Mouse (Mus musculus) heart, embryonic 16.5 days (tissue): ENCODE measurements around the gene Ift20. TPM values are rescaled to one million over a fixed set of nuclear protein-coding genes. Genes with fewer than 3 reads are reported as not detected.

Source experiments
- ATAC-seq: fragments of 200-750 bp; cut with Nextera tagmentation; replicated peaks from 2 replicates; pipeline ENCODE4 v1.8.0; 2017; ENCODE audit warnings: moderate number of reproducible peaks; ENCODE audit not compliant: insufficient read depth, low FRiP score; ENCODE audit errors: extremely low read depth
- H3K27ac ChIP-seq: fragments of 300-500 bp; sonication (generic); 2 replicates; pipeline ENCODE4 v1.5.1; 2014; ENCODE audit warnings: mild to moderate bottlenecking, low read length, control low read depth, moderate library complexity
- H3K27me3 ChIP-seq: fragments of 300-500 bp; sonication (generic); 2 replicates; pipeline ENCODE4 v1.6.1; 2014; ENCODE audit warnings: low read length, mixed read lengths; ENCODE audit not compliant: control insufficient read depth, insufficient read depth
- H3K36me3 ChIP-seq: fragments of 300-500 bp; sonication (generic); 2 replicates; pipeline ENCODE4 v1.6.1; 2014; ENCODE audit not compliant: control insufficient read depth, insufficient read depth
- H3K4me1 ChIP-seq: fragments of 300-500 bp; sonication (generic); 2 replicates; pipeline ENCODE4 v1.6.1; 2014; ENCODE audit warnings: low read length, mixed read lengths; ENCODE audit not compliant: control insufficient read depth, insufficient read depth
- H3K4me2 ChIP-seq: fragments of 300-500 bp; sonication (generic); 2 replicates; pipeline ENCODE4 v1.6.1; 2014; ENCODE audit warnings: low read depth, mild to moderate bottlenecking, control low read depth, low read length
- H3K4me3 ChIP-seq: fragments of 300-500 bp; sonication (generic); 2 replicates; pipeline ENCODE4 v1.5.1; 2014; ENCODE audit warnings: mild to moderate bottlenecking, control low read depth, low read length
- H3K9ac ChIP-seq: fragments of 300-500 bp; sonication (generic); 2 replicates; pipeline ENCODE4 v1.6.1; 2014; ENCODE audit warnings: low read length, control low read depth
- H3K9me3 ChIP-seq: fragments of 300-500 bp; sonication (generic); replicated peaks from 2 replicates; pipeline ENCODE4 v1.6.1; 2016; ENCODE audit warnings: low read length; ENCODE audit not compliant: control insufficient read depth
- WGBS: fragments of 180-500 bp; shearing (Covaris S2); extraction: QIAGEN DNeasy Blood & Tissue Kit; methylation state at CpG from one replicate; pipeline ENCODE4 v1.1.7; 2014; 5-methylcytosine and 5-hydroxymethylcytosine counted together
- polyA plus RNA-seq: library from polyadenylated mRNA; unstranded; fragments of >200 nt; fragmentation: Nextera tagmentation; extraction: Ambion mirVana; gene quantifications from 2 replicates; pipeline ENCODE4 v1.2.1, GENCODE M21; 2015

Gene Ift20
- polyA plus RNA-seq, 1 experiment from 2014 or later, result 109 TPM

DNA sequence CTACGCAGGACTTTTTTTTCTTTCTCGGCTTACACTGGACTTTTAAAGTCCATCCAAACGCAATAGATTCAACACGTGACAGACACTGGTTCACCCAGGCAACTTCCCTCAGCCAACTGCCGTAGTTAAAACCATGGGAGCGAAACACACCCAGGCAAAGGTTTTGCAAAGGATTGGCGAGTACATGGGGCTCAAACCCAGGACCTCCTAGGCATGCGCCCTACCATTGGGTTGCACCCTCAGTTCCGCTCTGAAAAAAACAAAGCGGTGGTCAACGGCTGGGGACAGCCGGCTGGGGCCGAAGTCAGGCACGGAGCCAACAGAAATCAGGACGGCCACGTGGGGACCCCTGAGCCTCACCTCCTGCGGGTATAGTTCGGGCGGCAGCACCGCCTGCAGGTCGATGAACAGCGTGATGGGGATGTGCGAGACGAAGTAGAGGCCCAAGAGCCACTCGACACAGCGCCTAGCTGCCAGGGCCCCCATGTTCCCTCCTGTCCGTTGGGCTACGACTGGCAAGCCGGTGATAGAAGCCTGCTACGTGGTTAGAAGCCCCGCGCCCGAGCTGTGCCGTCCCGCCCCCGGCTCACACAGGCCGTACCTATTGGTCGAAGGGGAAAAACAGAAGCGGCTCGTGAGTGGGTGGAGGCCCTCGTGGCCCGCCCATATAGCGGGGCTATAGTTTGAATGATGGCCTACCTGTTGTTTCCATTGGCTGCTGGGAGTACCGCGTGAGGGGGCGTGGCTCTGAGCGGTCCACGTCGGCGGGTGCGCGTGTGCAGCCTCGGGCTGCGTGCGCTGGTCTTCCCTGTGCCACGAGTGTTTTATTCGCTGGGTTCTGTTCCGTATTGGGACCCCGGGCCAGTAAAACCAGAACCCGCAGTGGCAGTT, 14.3 kb downstream of the Ift20 start, which contains the start of gene Tmem97:
Gene Tmem97 (minus strand): TSS at position 610 of the 891 bp plus-strand sequence.
- under 1% methylated on average over 60 of the region's 60 CpGs for WGBS
- ATAC-seq, result peak; percentile 99
- H3K4me1 ChIP-seq, result peaks cover 15% of the 10 kb centered on the region
- H3K4me3 ChIP-seq, result peak within 1 kb of the TSS; percentile 78
- no peaks in the 10 kb centered on the region for H3K27me3 ChIP-seq
- H3K36me3 ChIP-seq, result no peaks in the 10 kb centered on the region; the same call in 1 of the 2 replicates
- H3K9me3 ChIP-seq, result peaks cover 8% of the 10 kb centered on the region; the same call in 1 of the 2 replicates
- peak within 1 kb of the TSS; percentile 80 for H3K9ac ChIP-seq
- peak within 1 kb of the TSS; percentile 92 for H3K4me2 ChIP-seq
- H3K27ac ChIP-seq, result peak within 1 kb of the TSS; percentile 67

DNA sequence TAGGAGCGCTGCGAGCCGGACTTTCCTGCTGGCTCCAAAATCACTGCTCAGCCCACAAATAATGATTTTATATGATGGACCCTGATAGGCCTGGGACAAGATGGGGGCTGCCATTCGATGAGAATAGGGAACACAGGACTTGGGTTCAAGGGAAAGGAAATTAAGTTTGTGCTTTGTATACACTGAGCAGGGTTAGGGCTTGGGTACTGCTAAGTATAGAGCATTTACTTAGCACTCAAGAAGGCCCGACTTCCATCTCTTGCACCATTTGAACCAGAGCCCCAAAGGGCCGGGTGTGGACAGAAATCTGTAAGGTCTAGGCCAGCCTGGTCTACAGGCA, 14.9 kb downstream of the Ift20 start:
- Histone ChIP-seq H3K4me2 (peak overlapping the region; percentile 92), H3K9me3 (peaks cover 8% of the 10 kb centered on the region; the same call in 1 of the 2 replicates), H3K27me3 (no peaks in the 10 kb centered on the region), H3K4me3 (peak overlapping the region; percentile 78), H3K36me3 (no peaks in the 10 kb centered on the region; the same call in 1 of the 2 replicates), H3K9ac (peak overlapping the region; percentile 73), H3K27ac (peak overlapping the region; percentile 63), H3K4me1 (peaks cover 21% of the 10 kb centered on the region)
- WGBS, result 34% methylated on average over 6 of the region's 6 CpGs
- ATAC-seq, result no peak

DNA sequence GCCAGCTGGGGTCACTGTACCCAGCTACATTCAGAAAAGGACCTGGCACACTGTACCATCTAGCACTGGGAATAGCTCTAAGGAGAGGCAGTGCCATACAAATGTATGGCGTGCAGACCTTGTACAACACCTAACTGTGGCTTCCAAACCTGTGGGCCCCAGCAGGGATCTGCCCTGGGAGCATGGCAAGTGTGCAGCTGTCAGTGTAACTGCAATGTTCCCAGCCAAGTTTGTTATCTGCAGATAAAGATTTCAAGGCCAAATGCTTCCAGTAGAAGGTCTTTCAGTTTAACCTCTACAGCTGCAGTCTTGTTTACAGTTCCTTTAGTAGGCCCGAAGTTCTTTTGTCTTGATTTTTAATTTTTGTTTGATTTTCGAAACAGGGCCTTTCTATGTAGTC, 19.5 kb downstream of the Ift20 start:
- Histone ChIP-seq H3K9me3 (peaks cover 8% of the 10 kb centered on the region; the same call in 1 of the 2 replicates), H3K27ac (peak overlapping the region; percentile 78), H3K27me3 (no peaks in the 10 kb centered on the region), H3K4me1 (peaks cover 13% of the 10 kb centered on the region), H3K9ac (peak overlapping the region; percentile 25; the same call in 1 of the 2 replicates), H3K36me3 (no peaks in the 10 kb centered on the region; the same call in 1 of the 2 replicates), H3K4me2 (no peak overlapping the region), H3K4me3 (no peak overlapping the region)
- WGBS, result 50% methylated on average over 3 of the region's 3 CpGs
- ATAC-seq, result no peak

DNA sequence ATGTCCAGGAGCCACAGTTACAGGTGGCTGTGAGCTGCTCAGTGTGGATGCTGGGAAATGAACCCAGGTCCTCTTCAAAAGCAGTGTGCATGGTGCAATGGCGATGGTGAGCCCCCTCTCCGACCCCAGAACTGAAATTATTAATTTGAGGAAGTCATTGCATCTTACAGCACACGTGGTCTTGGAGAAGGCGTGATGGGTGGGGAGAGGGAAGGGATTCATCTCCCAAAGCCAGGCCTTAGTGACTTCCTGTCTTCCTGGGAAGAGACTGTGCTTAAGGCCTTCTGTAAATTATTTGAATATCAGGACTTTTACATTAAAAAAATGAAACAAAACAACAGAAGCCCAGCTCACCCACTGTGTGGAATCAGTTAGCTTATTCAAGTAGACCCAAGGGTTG, 19.9 kb downstream of the Ift20 start:
- Histone ChIP-seq H3K27ac (peak overlapping the region; percentile 78), H3K4me2 (no peak overlapping the region), H3K9me3 (peaks cover 8% of the 10 kb centered on the region; the same call in 1 of the 2 replicates), H3K36me3 (no peaks in the 10 kb centered on the region; the same call in 1 of the 2 replicates), H3K4me3 (no peak overlapping the region), H3K9ac (no peak overlapping the region; the same call in 1 of the 2 replicates), H3K27me3 (no peaks in the 10 kb centered on the region), H3K4me1 (peaks cover 11% of the 10 kb centered on the region)
- no peak for ATAC-seq
- 61% methylated on average over 4 of the region's 4 CpGs for WGBS

DNA sequence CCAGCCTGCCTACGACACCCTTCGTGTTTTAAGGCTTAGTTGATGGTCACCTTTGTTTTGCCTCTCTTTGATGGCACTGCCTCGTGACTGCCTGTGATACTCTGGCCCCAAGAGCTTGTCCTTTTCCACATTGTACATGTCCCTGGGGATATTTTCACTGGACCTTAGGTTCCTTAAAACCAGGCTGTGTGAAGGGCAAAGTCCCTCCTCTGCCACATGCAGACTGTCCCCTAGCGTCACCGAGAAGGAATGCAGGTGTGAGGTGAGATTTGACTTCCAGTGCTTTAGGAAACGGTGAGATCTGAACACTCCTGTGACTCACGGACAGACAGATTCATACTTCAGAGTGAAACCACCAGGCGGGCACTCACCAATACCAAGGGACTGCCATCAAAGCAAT, 21.1 kb downstream of the Ift20 start:
- no peak overlapping the region for H3K27ac ChIP-seq
- H3K4me1 ChIP-seq, result peaks cover 11% of the 10 kb centered on the region
- WGBS, result 58% methylated on average over 8 of the region's 8 CpGs
- no peaks in the 10 kb centered on the region; the same call in 1 of the 2 replicates for H3K36me3 ChIP-seq
- H3K9me3 ChIP-seq, result peaks cover 8% of the 10 kb centered on the region; the same call in 1 of the 2 replicates
- no peak overlapping the region for H3K4me3 ChIP-seq
- ATAC-seq, result no peak
- no peaks in the 10 kb centered on the region for H3K27me3 ChIP-seq
- no peak overlapping the region for H3K4me2 ChIP-seq
- no peak overlapping the region for H3K9ac ChIP-seq

DNA sequence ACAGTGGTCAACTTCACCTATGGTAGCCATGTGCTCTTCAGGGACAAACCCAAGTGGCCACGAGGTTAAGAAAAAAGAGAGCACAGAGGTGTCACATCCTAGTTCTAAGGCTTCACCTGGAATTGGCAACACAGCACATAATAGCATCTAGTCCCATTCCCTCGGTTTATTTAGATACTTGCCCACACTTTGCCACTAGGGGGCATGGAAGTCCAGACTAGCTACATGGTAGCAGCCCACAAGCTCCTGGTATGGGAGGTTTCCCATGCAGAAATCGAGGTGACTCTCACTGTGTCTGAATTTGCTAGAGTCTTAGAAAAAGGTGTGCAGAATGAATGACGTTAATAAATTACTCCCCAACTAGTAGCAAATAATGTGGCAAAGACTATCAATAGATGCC, 24.3 kb downstream of the Ift20 start:
- 12% methylated on average over 4 of the region's 4 CpGs for WGBS

DNA sequence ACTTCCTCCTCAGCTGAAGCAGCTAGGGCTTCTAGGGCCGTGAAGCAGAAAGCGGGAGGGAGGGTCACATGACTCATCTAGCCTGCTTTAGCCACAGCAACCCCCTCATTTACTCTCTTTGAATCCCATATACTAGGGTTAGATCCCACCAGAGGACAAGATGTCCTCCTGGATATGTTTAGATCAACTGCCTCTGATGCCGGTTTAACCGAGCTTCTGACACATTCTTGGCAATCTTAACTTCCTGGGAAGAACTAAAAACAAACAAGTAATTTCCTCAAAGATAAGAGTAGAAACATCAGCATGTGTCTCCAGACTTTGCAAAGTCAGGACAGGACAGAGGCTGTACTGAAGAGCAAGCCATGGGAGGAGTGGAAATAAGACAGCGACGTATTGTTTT, 30.6 kb downstream of the Ift20 start:
- H3K4me1 ChIP-seq, result peaks cover 8% of the 10 kb centered on the region; the same call in 1 of the 2 replicates
- H3K27ac ChIP-seq, result peak overlapping the region; percentile 74
- 29% methylated on average over 6 of the region's 6 CpGs for WGBS
- peak; percentile 65 for ATAC-seq
- no peak overlapping the region for H3K4me3 ChIP-seq
- no peak overlapping the region for H3K9ac ChIP-seq
- H3K27me3 ChIP-seq, result no peaks in the 10 kb centered on the region
- peaks cover 12% of the 10 kb centered on the region for H3K36me3 ChIP-seq
- H3K4me2 ChIP-seq, result no peak overlapping the region
- H3K9me3 ChIP-seq, result no peaks in the 10 kb centered on the region

More for the DNA sequence above, 24.3 kb downstream of the Ift20 start:
- Histone ChIP-seq H3K9ac (no peak overlapping the region), H3K4me1 (peaks cover 7% of the 10 kb centered on the region), H3K9me3 (no peaks in the 10 kb centered on the region), H3K27me3 (no peaks in the 10 kb centered on the region), H3K4me2 (no peak overlapping the region), H3K36me3 (no peaks in the 10 kb centered on the region), H3K27ac (no peak overlapping the region), H3K4me3 (no peak overlapping the region)
- ATAC-seq, result no peak

DNA sequence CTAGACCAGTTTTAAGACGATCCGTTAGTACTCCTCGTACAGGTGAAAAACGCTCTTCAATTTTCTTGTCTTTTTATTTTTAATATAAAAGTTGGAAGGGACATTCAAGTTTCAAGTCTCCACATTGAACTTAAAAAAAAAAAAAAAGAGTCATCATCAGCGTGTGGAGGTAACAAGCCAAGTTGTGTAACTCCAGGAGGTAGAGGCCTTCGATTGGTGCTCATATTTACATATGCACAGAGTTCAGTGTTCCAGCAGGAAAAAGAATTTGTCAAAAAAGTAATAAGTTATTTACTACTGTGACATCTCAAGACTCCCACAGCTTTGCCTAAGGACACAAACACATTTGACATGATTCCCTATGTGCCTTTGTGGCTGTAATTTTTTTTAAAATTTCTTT, 31.5 kb downstream of the Ift20 start:
- peaks cover 8% of the 10 kb centered on the region; the same call in 1 of the 2 replicates for H3K4me1 ChIP-seq
- no peak overlapping the region for H3K4me3 ChIP-seq
- WGBS, result 79% methylated on average over 6 of the region's 6 CpGs
- H3K9me3 ChIP-seq, result no peaks in the 10 kb centered on the region
- H3K9ac ChIP-seq, result no peak overlapping the region
- peaks cover 19% of the 10 kb centered on the region for H3K36me3 ChIP-seq
- no peak overlapping the region for H3K4me2 ChIP-seq
- ATAC-seq, result no peak
- H3K27ac ChIP-seq, result no peak overlapping the region
- no peaks in the 10 kb centered on the region for H3K27me3 ChIP-seq

DNA sequence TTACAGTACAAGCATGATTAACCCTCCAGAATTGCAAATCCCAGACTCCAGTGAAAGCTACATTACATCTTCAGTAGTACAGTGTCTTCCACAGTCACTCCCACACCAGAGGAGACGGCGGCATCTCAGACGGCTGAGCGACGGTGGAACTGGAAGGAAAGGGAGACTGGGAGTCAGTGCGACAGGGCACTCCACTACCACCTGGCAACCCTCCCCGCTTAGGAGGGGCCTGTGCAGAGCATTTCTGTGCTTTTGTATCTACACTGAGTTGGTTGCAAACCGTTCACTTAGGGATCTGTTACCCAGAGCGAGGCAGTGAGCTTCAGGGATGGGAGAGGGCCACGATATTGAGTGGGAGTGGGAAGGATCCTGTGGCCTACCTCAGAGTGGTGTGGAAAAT, 32.7 kb downstream of the Ift20 start:
- Histone ChIP-seq H3K4me2 (no peak overlapping the region), H3K9me3 (no peaks in the 10 kb centered on the region), H3K36me3 (peaks cover 26% of the 10 kb centered on the region), H3K4me1 (peaks cover 8% of the 10 kb centered on the region; the same call in 1 of the 2 replicates), H3K27ac (no peak overlapping the region), H3K4me3 (no peak overlapping the region), H3K27me3 (no peaks in the 10 kb centered on the region), H3K9ac (no peak overlapping the region)
- ATAC-seq, result no peak
- WGBS, result 73% methylated on average over 10 of the region's 10 CpGs
